Mouse (Mus musculus) heart, postnatal 0 days (tissue): Measurements from ENCODE around the gene Ccdc65.

Source experiments
- CTCF ChIP-seq: IDR thresholded peaks from 2 replicates; pipeline ENCODE4 v1.5.1; 2016; ENCODE audit warnings: antibody characterized with exemption, control low read depth, low read depth
- EP300 ChIP-seq: IDR thresholded peaks from 2 replicates; pipeline ENCODE4 v1.6.1; 2016; ENCODE audit warnings: antibody characterized with exemption, low read depth

DNA sequence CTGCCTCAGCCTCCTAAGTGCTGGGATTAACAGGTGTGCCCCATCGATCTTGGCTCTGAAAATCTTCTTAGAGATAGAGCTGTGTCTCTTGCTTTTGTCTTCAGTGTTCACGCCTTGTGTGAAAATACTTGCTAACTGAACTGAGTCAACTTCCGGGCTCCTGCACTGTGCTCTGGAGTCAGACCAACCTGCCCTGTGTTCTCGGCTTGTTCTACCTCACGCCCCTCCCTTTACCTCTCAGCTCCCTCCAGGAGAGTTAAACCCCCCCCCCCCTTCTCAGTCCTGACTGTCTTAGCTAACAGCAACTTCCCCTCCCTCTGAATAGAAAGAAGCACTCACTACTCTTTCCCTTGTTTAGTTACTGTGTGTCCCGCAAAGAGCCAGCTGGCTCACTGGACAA lies 22.8 kb downstream of the Ccdc65 start:
- TF ChIP-seq CTCF (no peak), EP300 (no peak)
